Mouse (Mus musculus) urinary bladder, postnatal 25 days (tissue): ENCODE measurements around the gene Hoxc6.
A peak's percentile ranks its signal among the peaks of the same experiment; 100 is the strongest.

Experiments
- DNase-seq: peaks from one replicate; pipeline ENCODE4 v3.0.0; 2022; ENCODE audit warnings: low spot score

Gene Hoxc6

GRCm38 (mm10) chr15:102991782-102992181 lies 6.3 kb upstream of the Hoxc6 start:
- no peak for DNase-seq

- DNase-seq = no peak
Observed at GRCm38 (mm10) chr15:102992206-102992605, 5.9 kb upstream of the Hoxc6 start.

GRCm38 (mm10) chr15:102992863-102993262 lies 5.2 kb upstream of the Hoxc6 start:
- DNase-seq = no peak

- DNase-seq = no peak
Observed at GRCm38 (mm10) chr15:102996548-102996947, 1.5 kb upstream of the Hoxc6 start.

GRCm38 (mm10) chr15:102997431-102997830 lies 626 bp upstream of the Hoxc6 start:
- no peak for DNase-seq

- no peak for DNase-seq
Observed at GRCm38 (mm10) chr15:102998608-102999182, 638 bp downstream of the Hoxc6 start.

- peak; percentile 57 for DNase-seq
Observed at GRCm38 (mm10) chr15:102999183-102999831, 1.2 kb downstream of the Hoxc6 start.

- DNase-seq = no peak
Observed at GRCm38 (mm10) chr15:102999955-103000354, 1.9 kb downstream of the Hoxc6 start.

- DNase-seq = no peak
Observed at GRCm38 (mm10) chr15:103000501-103000901, 2.4 kb downstream of the Hoxc6 start.

- DNase-seq = no peak
Observed at GRCm38 (mm10) chr15:103001370-103001769, 3.3 kb downstream of the Hoxc6 start.

GRCm38 (mm10) chr15:103002156-103002555 lies 4.1 kb downstream of the Hoxc6 start:
- DNase-seq = no peak

- DNase-seq = no peak
Observed at GRCm38 (mm10) chr15:103002821-103003448, 4.9 kb downstream of the Hoxc6 start.

- DNase-seq = no peak
Observed at GRCm38 (mm10) chr15:103005308-103005707, 7.3 kb downstream of the Hoxc6 start.

- DNase-seq = no peak
Observed at GRCm38 (mm10) chr15:103005797-103006196, 7.7 kb downstream of the Hoxc6 start.

GRCm38 (mm10) chr15:103006326-103006725 lies 8.3 kb downstream of the Hoxc6 start:
- no peak for DNase-seq

GRCm38 (mm10) chr15:103009265-103010111 lies 11.4 kb downstream of the Hoxc6 start:
- no peak for DNase-seq

- no peak for DNase-seq
Observed at GRCm38 (mm10) chr15:103010112-103010846, 12.2 kb downstream of the Hoxc6 start.

- no peak for DNase-seq
Observed at GRCm38 (mm10) chr15:103010847-103011555, 12.9 kb downstream of the Hoxc6 start.

GRCm38 (mm10) chr15:103011928-103012486 lies 13.9 kb downstream of the Hoxc6 start:
- no peak for DNase-seq

- peak; percentile 42 for DNase-seq
Observed at GRCm38 (mm10) chr15:103013238-103013984, 15.4 kb downstream of the Hoxc6 start.
